Mouse (Mus musculus) heart, embryonic 10.5 days (tissue): Measurements from ENCODE around the gene Tomm22. TPM values are rescaled to one million over a fixed set of nuclear protein-coding genes. Genes with fewer than 3 reads are reported as not detected.
A peak's percentile ranks its signal among the peaks of the same experiment; 100 is the strongest.
"Not testable (repeated sequence)": the region's sequence is repeated elsewhere in the genome, so short reads cannot be mapped to it uniquely, and the experiment has no call there.

Experiments
- DNase-seq: peaks from one replicate; pipeline ENCODE4 v3.0.0-alpha.2; 2017; ENCODE audit warnings: low spot score
- H3K27ac ChIP-seq: fragments of 300-500 bp; sonication (generic); 2 replicates; pipeline ENCODE4 v1.5.1; 2016; ENCODE audit warnings: mild to moderate bottlenecking
- H3K27me3 ChIP-seq: fragments of 300-500 bp; sonication (generic); 2 replicates; pipeline ENCODE4 v1.6.1; 2016; ENCODE audit warnings: mild to moderate bottlenecking; ENCODE audit not compliant: poor library complexity, insufficient read depth, severe bottlenecking
- H3K36me3 ChIP-seq: fragments of 300-500 bp; sonication (generic); 2 replicates; pipeline ENCODE4 v1.6.1; 2016; ENCODE audit warnings: mild to moderate bottlenecking, moderate library complexity
- H3K4me1 ChIP-seq: fragments of 300-500 bp; sonication (generic); 2 replicates; pipeline ENCODE4 v1.6.1; 2016; ENCODE audit warnings: mild to moderate bottlenecking
- H3K4me3 ChIP-seq: fragments of 300-500 bp; sonication (generic); 2 replicates; pipeline ENCODE4 v1.5.1; 2016; ENCODE audit warnings: mild to moderate bottlenecking, moderate library complexity
- H3K9me3 ChIP-seq: fragments of 300-500 bp; sonication (generic); 2 replicates; pipeline ENCODE4 v1.6.1; 2016; ENCODE audit warnings: mild to moderate bottlenecking, moderate library complexity
- WGBS: fragments of 180-500 bp; shearing (Covaris S2); methylation state at CpG from one replicate; pipeline ENCODE4 v1.1.7; 2016; 5-methylcytosine and 5-hydroxymethylcytosine counted together
- polyA plus RNA-seq: library from polyadenylated mRNA; unstranded; fragments of >200 nt; fragmentation: Nextera tagmentation; extraction: Ambion mirVana; gene quantifications from 2 replicates; pipeline ENCODE4 v1.2.1, GENCODE M21; 2016

Tomm22 gene
- polyA plus RNA-seq, 1 experiment from 2014 or later: 286 TPM

DNA sequence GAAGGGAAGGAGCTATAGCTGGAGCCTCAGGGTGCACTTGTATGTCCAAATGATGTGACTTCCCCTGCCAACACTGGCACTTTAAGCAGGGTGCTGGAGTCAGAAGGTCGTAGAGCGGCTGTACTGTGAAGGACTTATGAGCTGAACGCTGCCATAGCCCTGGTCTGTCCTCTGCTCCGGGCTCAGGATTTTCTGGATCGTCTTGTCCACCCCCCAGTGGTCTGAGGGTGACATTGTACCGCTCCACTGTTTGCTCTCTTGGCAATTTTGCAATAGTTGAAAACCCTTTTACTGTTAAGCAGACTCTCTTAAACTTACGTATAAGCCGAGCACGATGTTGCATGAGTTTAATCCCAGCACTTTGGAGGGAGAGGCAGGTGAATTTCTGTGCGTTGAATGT lies 1.5 kb upstream of the Tomm22 start:
- Histone ChIP-seq H3K27ac (no peak overlapping the region), H3K9me3 (no peaks in the 10 kb centered on the region), H3K36me3 (peaks cover 41% of the 10 kb centered on the region), H3K4me1 (peaks cover 18% of the 10 kb centered on the region), H3K4me3 (no peak overlapping the region), H3K27me3 (no peaks in the 10 kb centered on the region)
- 70% methylated on average over 10 of the region's 10 CpGs for WGBS
- no peak for DNase-seq

DNA sequence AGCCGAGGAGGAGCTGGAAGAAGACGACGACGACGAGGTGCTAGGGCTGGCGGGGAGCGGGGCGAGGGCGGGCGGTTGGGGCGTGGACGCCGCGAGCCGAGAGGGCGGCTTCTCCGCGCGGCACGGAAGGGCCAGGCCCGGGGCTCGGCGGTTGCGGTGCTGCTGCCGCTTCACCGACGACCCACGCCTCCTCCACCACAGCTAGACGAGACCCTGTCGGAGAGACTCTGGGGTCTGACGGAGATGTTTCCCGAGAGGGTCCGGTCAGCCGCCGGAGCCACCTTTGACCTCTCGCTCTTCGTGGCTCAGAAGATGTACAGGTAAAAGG lies 275 bp downstream of the Tomm22 start:
- H3K27ac ChIP-seq: peak overlapping the region; percentile 95
- H3K9me3 ChIP-seq: no peaks in the 10 kb centered on the region
- peaks cover 49% of the 10 kb centered on the region for H3K36me3 ChIP-seq
- no peaks in the 10 kb centered on the region for H3K27me3 ChIP-seq
- 0% methylated on average over 37 of the region's 37 CpGs for WGBS
- DNase-seq: no peak
- H3K4me3 ChIP-seq: peak overlapping the region; percentile 97
- peaks cover 18% of the 10 kb centered on the region for H3K4me1 ChIP-seq

DNA sequence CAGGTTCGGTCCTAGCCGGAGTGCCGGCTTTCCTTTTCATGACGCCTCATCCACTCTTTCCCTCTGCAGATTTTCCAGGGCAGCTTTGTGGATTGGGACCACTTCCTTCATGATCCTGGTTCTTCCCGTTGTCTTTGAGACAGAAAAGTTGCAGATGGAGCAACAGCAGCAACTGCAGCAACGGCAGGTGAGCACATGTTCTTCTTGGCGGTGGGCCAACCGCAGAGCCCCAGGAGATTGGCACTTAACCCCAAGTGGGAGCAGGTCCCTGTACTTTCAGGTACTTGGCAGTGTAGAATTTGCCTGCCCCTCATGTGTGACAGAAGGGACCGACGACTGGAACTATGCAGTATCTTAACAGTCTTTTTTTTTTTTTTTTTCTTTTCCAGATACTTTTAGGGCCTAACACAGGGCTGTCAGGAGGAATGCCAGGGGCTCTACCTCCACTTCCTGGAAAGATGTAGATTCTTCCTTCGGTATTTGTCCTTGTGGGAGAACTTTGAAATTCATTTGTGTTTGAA lies 1.2 kb downstream of the Tomm22 start:
- Histone ChIP-seq H3K4me1 (peaks cover 10% of the 10 kb centered on the region), H3K36me3 (peaks cover 51% of the 10 kb centered on the region), H3K4me3 (peak overlapping the region; percentile 97)
- H3K27ac ChIP-seq, DNase-seq, H3K27me3 ChIP-seq, H3K9me3 ChIP-seq: not testable (repeated sequence)
- WGBS: 83% methylated on average over 11 of the region's 11 CpGs

DNA sequence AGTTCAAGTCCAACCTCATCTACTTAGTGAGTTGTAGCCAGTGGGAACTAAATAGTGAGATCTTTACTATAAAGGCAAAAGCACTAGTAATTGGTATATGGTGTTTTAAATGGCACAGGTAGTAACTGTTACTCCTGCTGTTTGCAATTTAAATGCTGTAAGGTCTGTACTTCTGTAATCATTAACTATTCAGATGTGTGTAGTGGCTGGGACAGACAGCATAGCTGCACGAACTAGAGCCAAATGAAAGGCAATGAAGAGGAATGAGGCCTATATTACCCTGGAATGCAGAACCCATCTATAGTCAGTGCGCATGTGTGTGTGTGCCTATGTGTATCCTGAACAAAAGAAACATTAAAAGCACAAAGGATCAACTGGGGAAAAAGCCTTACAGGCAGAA lies 7.3 kb downstream of the Tomm22 start:
- no peak overlapping the region for H3K4me3 ChIP-seq
- H3K27me3 ChIP-seq: no peaks in the 10 kb centered on the region
- 90% methylated on average over 2 of the region's 2 CpGs for WGBS
- no peak for DNase-seq
- H3K4me1 ChIP-seq: peaks cover 21% of the 10 kb centered on the region
- no peak overlapping the region for H3K27ac ChIP-seq
- peaks cover 48% of the 10 kb centered on the region for H3K36me3 ChIP-seq
- no peaks in the 10 kb centered on the region for H3K9me3 ChIP-seq

DNA sequence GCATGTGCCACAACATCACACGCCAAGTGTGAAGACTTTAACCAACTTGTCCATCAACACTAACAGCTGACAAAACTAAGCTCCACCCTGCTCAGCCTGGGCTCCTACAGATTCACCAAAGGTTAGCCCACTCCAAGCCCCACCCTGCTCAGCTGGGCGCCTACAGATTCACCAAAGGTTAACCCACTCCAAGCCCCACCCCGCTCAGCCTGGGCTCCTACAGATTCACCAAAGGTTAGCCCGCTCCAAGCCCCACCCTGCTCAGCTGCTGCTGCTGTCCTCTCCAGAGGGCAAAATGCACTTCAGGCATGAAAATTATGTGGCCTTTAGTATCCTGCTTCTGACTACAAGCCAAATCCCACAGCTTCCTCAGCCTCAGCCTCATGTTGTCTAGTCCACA lies 11.3 kb downstream of the Tomm22 start:
- H3K36me3 ChIP-seq: peaks cover 9% of the 10 kb centered on the region
- H3K27ac ChIP-seq: peak overlapping the region; percentile 59
- 82% methylated on average over 4 of the region's 4 CpGs for WGBS
- H3K4me3 ChIP-seq: no peak overlapping the region
- no peak for DNase-seq
- peaks cover 58% of the 10 kb centered on the region for H3K4me1 ChIP-seq
- H3K27me3 ChIP-seq: no peaks in the 10 kb centered on the region
- no peaks in the 10 kb centered on the region for H3K9me3 ChIP-seq

DNA sequence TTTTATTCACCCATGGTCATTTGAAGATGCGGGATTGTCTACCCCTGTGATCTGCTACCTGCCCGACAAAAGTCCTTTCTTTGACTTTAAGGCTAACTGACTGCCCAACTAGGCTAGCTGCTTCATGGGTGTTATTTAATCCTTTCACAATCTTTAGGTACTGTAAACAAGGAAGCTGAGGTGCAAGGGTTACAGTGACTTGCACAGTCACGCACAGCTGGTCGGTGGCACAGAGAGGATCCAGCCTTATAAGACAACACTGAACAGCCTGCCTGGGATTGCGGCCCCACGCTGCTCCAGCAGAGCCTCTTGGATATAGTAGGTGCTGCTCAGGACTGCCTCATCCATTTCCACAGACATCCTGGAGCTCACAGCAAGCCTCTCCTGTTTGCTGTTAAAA lies 12.5 kb downstream of the Tomm22 start:
- Histone ChIP-seq H3K4me3 (peak overlapping the region; percentile 86), H3K27ac (peak overlapping the region; percentile 37; the same call in 1 of the 2 replicates), H3K27me3 (no peaks in the 10 kb centered on the region), H3K9me3 (no peaks in the 10 kb centered on the region), H3K4me1 (peaks cover 58% of the 10 kb centered on the region), H3K36me3 (peaks cover 2% of the 10 kb centered on the region; the same call in 1 of the 2 replicates)
- 75% methylated on average over 6 of the region's 6 CpGs for WGBS
- no peak for DNase-seq

DNA sequence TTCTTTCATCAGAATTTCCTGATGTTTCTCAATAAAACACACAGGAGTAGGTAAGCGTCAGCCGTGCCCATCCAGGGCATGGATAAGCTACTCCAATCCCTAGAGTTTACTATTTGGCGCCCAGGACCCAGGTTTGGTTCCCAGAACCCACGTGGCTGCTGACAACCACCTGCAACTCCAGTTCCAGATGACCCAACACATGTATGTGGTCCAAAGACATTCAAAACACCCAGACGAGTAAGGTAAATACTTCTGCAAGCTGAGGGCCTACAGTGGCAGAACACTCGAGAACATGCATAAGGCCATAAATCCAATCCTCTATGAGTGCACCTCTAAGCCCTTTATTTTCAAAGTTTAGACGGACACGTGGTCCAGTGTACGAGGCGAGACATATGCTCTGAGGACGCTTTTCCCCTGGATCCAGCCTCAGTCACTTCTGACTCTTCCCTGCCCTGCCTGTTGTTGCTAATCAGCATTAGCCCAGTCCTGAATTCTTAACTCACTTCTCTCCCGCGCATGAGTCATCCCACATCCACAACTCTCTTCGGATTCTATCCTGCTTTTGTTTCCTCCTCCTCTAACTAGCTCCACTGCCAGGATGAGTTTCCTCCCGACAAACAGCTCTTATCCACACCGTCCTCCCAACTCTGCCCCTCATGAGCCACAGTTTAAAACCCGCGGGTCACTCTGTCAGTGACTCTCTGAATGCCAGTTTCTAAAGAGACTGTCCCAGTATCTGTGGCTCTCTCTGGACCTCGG lies 13.2 kb downstream of the Tomm22 start:
- WGBS: 57% methylated on average over 19 of the region's 19 CpGs
- Histone ChIP-seq H3K27me3 (no peaks in the 10 kb centered on the region), H3K4me1 (peaks cover 61% of the 10 kb centered on the region)

DNA sequence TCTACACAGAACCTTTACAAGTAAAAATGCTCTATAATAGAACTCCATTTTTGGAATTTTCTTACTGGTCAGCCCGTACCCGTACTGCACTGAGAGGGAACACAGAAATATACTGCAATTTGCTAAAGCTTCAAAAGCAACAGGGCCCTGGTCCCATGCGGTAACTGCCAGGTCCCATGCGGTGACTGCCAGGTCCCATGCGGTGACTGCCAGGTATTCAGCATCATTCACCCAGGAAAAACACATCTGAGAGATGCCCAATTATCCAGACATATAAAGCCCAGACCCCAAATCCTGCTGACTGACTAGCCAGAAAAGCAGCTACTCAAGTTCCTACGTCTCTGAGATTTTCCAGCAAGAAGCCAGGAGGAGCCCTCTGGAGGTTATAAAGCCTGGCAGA lies 14.0 kb downstream of the Tomm22 start:
- Histone ChIP-seq H3K36me3 (peaks cover 2% of the 10 kb centered on the region; the same call in 1 of the 2 replicates), H3K4me1 (peaks cover 65% of the 10 kb centered on the region), H3K27ac (no peak overlapping the region)

More for the DNA sequence above, 13.2 kb downstream of the Tomm22 start:
- Histone ChIP-seq H3K36me3 (peaks cover 2% of the 10 kb centered on the region; the same call in 1 of the 2 replicates), H3K9me3 (no peaks in the 10 kb centered on the region), H3K27ac (peak overlapping the region; percentile 37; the same call in 1 of the 2 replicates), H3K4me3 (peak overlapping the region; percentile 86)
- no peak for DNase-seq

DNA sequence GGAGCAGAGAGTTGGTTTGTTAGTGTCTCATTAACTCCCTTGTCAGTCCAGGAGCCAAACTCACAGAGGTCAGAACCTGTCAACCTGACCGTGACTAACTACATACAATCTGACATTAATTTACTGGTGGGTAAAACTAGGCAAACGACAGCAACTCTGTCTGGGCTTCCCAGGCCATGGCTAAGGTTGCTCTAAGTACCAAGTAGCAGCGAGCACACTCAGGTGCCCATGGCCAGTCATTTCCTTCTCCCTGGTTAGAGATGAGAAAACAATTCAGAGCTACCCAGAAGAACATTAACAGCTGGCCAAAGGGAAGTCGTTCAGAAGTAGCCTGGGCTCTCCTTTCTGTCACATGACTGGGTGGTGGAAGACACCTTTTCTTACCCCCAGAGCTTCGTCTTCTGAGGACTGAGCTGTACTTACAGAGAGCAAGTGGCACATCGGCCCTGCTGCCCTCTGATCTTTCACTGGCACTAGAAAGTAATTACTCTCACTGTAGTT lies 14.5 kb downstream of the Tomm22 start:
- Histone ChIP-seq H3K36me3 (0 out of 2 replicates have a peak, but pooled peaks cover 2% of the 10 kb centered on the region), H3K9me3 (no peaks in the 10 kb centered on the region), H3K4me1 (peaks cover 66% of the 10 kb centered on the region), H3K4me3 (peak overlapping the region; percentile 86), H3K27ac (peak overlapping the region; percentile 95), H3K27me3 (no peaks in the 10 kb centered on the region)
- WGBS: 43% methylated on average over 6 of the region's 6 CpGs
- no peak for DNase-seq

More for the DNA sequence above, 14.0 kb downstream of the Tomm22 start:
- Histone ChIP-seq H3K9me3 (no peaks in the 10 kb centered on the region), H3K27me3 (no peaks in the 10 kb centered on the region), H3K4me3 (peak overlapping the region; percentile 86)
- 85% methylated on average over 6 of the region's 6 CpGs for WGBS
- no peak for DNase-seq

DNA sequence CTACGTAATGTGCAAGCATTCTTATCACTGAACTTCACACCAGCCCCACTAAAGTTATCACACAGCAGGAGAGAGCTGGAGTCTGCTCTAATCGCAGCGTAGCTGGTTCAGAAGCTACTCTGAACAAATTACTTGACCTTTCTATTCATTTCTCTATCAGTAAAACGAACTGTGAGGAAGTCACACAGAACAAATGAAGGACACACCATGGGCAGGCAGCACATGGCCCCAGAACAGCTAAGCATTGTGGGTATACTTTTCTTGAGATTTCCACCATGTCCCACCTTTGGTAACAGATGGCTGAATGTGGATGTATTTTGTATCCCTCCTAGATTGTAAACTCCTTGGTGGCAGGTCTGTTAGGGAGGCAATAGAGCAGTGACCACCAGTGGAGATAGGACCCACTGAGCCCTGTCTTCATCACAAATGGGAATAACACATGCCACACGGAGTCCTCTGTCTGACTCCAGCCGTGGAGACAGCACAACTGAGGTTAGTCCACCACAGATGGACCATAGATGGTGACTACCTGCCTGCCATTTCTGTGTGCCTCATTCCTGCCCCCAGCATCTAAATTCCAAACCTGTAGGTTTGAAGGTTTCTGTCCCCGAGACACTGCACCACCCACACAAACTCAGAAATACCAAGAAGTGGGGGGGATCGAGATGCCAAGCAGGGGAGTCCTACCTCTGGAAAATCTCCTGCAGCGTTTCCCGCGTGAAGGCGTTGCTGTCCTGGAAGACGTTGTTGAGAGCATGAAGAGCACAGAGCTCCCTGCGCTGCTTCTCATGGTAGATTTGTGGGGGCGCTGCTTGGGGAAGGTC lies 15.6 kb downstream of the Tomm22 start:
- H3K27me3 ChIP-seq: no peaks in the 10 kb centered on the region
- H3K4me1 ChIP-seq: peaks cover 64% of the 10 kb centered on the region
- peak overlapping the region; percentile 95 for H3K27ac ChIP-seq
- no peaks in the 10 kb centered on the region for H3K9me3 ChIP-seq
- 3% methylated on average over 15 of the region's 15 CpGs for WGBS
- peak overlapping the region; percentile 86 for H3K4me3 ChIP-seq
- no peak for DNase-seq
- no peaks in the 10 kb centered on the region for H3K36me3 ChIP-seq

DNA sequence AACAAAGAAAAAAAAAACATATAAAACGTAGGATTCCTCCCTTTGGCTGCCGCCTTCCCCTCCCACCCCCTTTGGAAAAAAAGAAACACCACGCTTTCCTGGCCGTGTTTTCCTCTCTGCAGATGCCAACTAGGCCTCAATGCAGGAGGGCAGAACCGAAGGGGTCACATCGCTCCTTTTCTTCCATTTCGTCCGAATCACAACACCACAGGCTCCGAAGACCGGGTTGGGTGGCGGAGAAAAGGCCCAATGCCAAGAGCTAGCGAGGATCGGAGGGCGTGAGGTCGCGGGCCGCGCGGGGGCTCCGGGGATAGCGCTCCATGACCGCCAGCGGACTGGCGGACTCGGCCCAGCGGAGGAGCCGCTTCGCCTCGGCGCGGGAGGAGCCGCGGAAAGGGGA lies 16.5 kb downstream of the Tomm22 start:
- H3K36me3 ChIP-seq: no peaks in the 10 kb centered on the region
- no peaks in the 10 kb centered on the region for H3K27me3 ChIP-seq
- H3K4me1 ChIP-seq: peaks cover 66% of the 10 kb centered on the region
- no peaks in the 10 kb centered on the region for H3K9me3 ChIP-seq
- WGBS: under 1% methylated on average over 33 of the region's 33 CpGs
- H3K27ac ChIP-seq: peak overlapping the region; percentile 95
- H3K4me3 ChIP-seq: peak overlapping the region; percentile 86
- DNase-seq: no peak

DNA sequence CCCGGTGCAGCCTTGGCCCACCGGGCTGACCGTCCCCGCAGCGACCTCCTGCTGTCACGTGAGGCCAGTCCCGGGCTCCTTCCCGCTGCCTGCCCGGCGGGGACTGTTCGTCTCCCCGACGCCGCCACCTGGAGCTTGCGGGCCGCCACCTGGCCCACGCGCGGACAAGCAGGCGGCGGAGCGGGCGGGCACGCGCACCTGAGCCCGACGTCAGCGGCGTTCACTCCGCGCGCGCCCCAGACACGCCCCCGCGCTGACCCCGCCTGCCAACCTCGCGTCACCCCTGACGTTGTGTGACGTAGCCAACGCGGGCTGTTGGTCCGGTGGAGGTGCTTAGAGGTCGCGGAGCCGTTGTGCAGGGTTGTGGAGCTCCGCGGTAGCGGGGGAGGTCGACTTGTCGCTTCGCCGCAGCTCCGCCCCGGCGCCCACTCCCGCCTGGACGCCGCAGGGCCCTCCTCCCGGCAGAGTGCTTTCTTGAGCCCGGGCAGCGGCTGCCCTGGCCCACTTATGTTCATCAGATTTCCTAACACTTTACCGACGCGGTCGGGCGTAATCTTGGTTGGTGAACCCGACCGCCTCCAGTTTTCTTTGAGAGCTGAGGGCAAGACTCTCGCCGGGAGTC lies 17.1 kb downstream of the Tomm22 start, which contains the start of gene Josd1:
Josd1 (minus strand) TSS at position 274 of the 622 bp plus-strand sequence.
- DNase-seq: peak; percentile 98
- Histone ChIP-seq H3K27me3 (no peaks in the 10 kb centered on the region), H3K36me3 (no peaks in the 10 kb centered on the region), H3K4me1 (peaks cover 65% of the 10 kb centered on the region), H3K4me3 (peak within 1 kb of the TSS; percentile 86), H3K27ac (peak within 1 kb of the TSS; percentile 95), H3K9me3 (no peaks in the 10 kb centered on the region)
- under 1% methylated on average over 69 of the region's 72 CpGs for WGBS
